Mouse (Mus musculus) CH12.LX (cell line): ENCODE measurements at regions not wholly inside any gene's neighbourhood (a gene's known extent, or its start where the extent isn't known, plus 50 kb on each side); places are given as distances from the start of the nearest gene placed in this dataset.

Source experiments
- DNase-seq: peaks from one replicate; pipeline ENCODE4 v3.0.0-alpha.2; 2013; ENCODE audit errors: extremely low read depth
- H3K27ac ChIP-seq: 2 replicates; pipeline ENCODE4 v1.5.1; 2012; ENCODE audit warnings: low read depth, mild to moderate bottlenecking, control low read depth, moderate library complexity; ENCODE audit not compliant: insufficient read depth
- H3K27me3 ChIP-seq: replicated peaks from 2 replicates; pipeline ENCODE3; 2012; ENCODE audit warnings: inconsistent platforms
- H3K36me3 ChIP-seq, 2 experiments: replicated peaks in 1 of 2; 2 replicates each; pipeline versions ENCODE3 to v1.6.1; 2012; ENCODE audit warnings: inconsistent platforms in 1 of 2, low read length in 1 of 2, mild to moderate bottlenecking in 1 of 2, mixed read lengths in 1 of 2, moderate library complexity in 1 of 2; ENCODE audit not compliant: control insufficient read depth in 1 of 2, insufficient read depth in 1 of 2
- H3K4me1 ChIP-seq, 2 experiments: 2 replicates each; pipeline ENCODE4 v1.6.1; 2012; ENCODE audit warnings: inconsistent platforms in 1 of 2, moderate library complexity in 1 of 2; ENCODE audit not compliant: insufficient read depth in 2 of 2, control insufficient read depth in 1 of 2
- H3K4me2 ChIP-seq: 2 replicates; pipeline ENCODE4 v1.6.1; 2012; ENCODE audit warnings: low read depth, mild to moderate bottlenecking, control low read depth; ENCODE audit not compliant: poor library complexity, insufficient read depth, severe bottlenecking
- H3K4me3 ChIP-seq, 3 experiments: fragments of 150-350 bp in 1 of 3; sonication (generic) in 1 of 3; replicated peaks in 1 of 3; 2 replicates each; pipeline versions ENCODE3 to v1.5.1; 2011 to 2012; ENCODE audit warnings: low read depth in 2 of 3, low read length in 2 of 3, mild to moderate bottlenecking in 2 of 3, moderate library complexity in 2 of 3, control low read depth in 1 of 3, improper control_type of control experiment in 1 of 3, inconsistent platforms in 1 of 3, mixed read lengths in 1 of 3; ENCODE audit not compliant: poor library complexity in 1 of 3
- H3K79me2 ChIP-seq: replicated peaks from 2 replicates; pipeline ENCODE4 v1.6.1; 2012; ENCODE audit warnings: mild to moderate bottlenecking, moderate library complexity; ENCODE audit not compliant: control insufficient read depth, poor library complexity, insufficient read depth, severe bottlenecking; ENCODE audit errors: extremely low read depth
- H3K9ac ChIP-seq: 2 replicates; pipeline ENCODE4 v1.6.1; 2012; ENCODE audit warnings: low read depth, mild to moderate bottlenecking, control low read depth, moderate library complexity; ENCODE audit not compliant: insufficient read depth
- H3K9me3 ChIP-seq: replicated peaks from 2 replicates; pipeline ENCODE3; 2012; ENCODE audit warnings: low read length, inconsistent platforms, mixed read lengths
- CHD2 ChIP-seq: IDR thresholded peaks from 2 replicates; pipeline ENCODE4 v1.6.1; 2011; ENCODE audit warnings: low read length, improper control_type of control experiment
- E2F4 ChIP-seq: IDR thresholded peaks from 2 replicates; pipeline ENCODE4 v1.6.1; 2011; ENCODE audit warnings: low read depth, low read length, improper control_type of control experiment; ENCODE audit not compliant: insufficient replicate concordance
- ETS1 ChIP-seq: conservative IDR thresholded peaks from 2 replicates; pipeline ENCODE4 v1.6.1; 2012; ENCODE audit warnings: low read depth, mild to moderate bottlenecking, inconsistent platforms, low read length, improper control_type of control experiment, moderate library complexity
- GABPA ChIP-seq: IDR thresholded peaks from 2 replicates; pipeline ENCODE4 v1.6.1; 2012; ENCODE audit warnings: low read depth, low read length, improper control_type of control experiment, inconsistent platforms; ENCODE audit not compliant: insufficient replicate concordance
- IRF4 ChIP-seq: IDR thresholded peaks from 2 replicates; pipeline ENCODE4 v1.6.1; 2014; ENCODE audit warnings: low read depth, mild to moderate bottlenecking, inconsistent platforms, low read length, improper control_type of control experiment
- JUN ChIP-seq: IDR thresholded peaks from 2 replicates; pipeline ENCODE4 v1.6.1; 2011; ENCODE audit warnings: low read depth, mild to moderate bottlenecking, low read length, improper control_type of control experiment, moderate library complexity; ENCODE audit not compliant: insufficient read depth
- JUND ChIP-seq: conservative IDR thresholded peaks from 2 replicates; pipeline ENCODE4 v1.6.1; 2011; ENCODE audit warnings: low read depth, low read length, improper control_type of control experiment
- KAT2A ChIP-seq: IDR thresholded peaks from 2 replicates; pipeline ENCODE4 v1.6.1; 2012; ENCODE audit warnings: low read length, improper control_type of control experiment, inconsistent platforms; ENCODE audit not compliant: insufficient replicate concordance
- MAFK ChIP-seq: IDR thresholded peaks from 2 replicates; pipeline ENCODE4 v1.6.1; 2011; ENCODE audit warnings: low read length, improper control_type of control experiment; ENCODE audit not compliant: insufficient replicate concordance
- MAZ ChIP-seq: IDR thresholded peaks from 2 replicates; pipeline ENCODE4 v1.6.1; 2012; ENCODE audit warnings: low read depth, mild to moderate bottlenecking, inconsistent platforms, low read length, improper control_type of control experiment, moderate library complexity
- MEF2A ChIP-seq: IDR thresholded peaks from 2 replicates; pipeline ENCODE4 v1.6.1; 2014; ENCODE audit warnings: low read depth, mild to moderate bottlenecking, inconsistent platforms, low read length, improper control_type of control experiment, borderline replicate concordance
- PAX5 ChIP-seq: IDR thresholded peaks from 2 replicates; pipeline ENCODE4 v1.6.1; 2012; ENCODE audit warnings: low read length, inconsistent platforms, mixed read lengths
- POLR2A ChIP-seq: IDR thresholded peaks from 2 replicates; pipeline ENCODE4 v1.6.1; 2011; ENCODE audit warnings: low read depth, mild to moderate bottlenecking, improper control_type of control experiment, low read length
- RAD21 ChIP-seq: IDR thresholded peaks from 2 replicates; pipeline ENCODE4 v1.6.1; 2011; ENCODE audit warnings: low read depth, mild to moderate bottlenecking, low read length, improper control_type of control experiment, moderate library complexity
- RCOR1 ChIP-seq: conservative IDR thresholded peaks from 2 replicates; pipeline ENCODE4 v1.6.1; 2012; ENCODE audit warnings: low read depth, mild to moderate bottlenecking, inconsistent platforms, low read length, improper control_type of control experiment
- TCF12 ChIP-seq: IDR thresholded peaks from 2 replicates; pipeline ENCODE4 v1.6.1; 2014; ENCODE audit warnings: low read depth, mild to moderate bottlenecking, inconsistent platforms, low read length, improper control_type of control experiment
- UBTF ChIP-seq: IDR thresholded peaks from 2 replicates; pipeline ENCODE4 v1.6.1; 2012; ENCODE audit warnings: low read depth, mild to moderate bottlenecking, inconsistent platforms, low read length, improper control_type of control experiment, moderate library complexity
- USF2 ChIP-seq: conservative IDR thresholded peaks from 2 replicates; pipeline ENCODE4 v1.6.1; 2011; ENCODE audit warnings: low read depth, low read length, improper control_type of control experiment
- ZKSCAN1 ChIP-seq: IDR thresholded peaks from 2 replicates; pipeline ENCODE4 v1.6.1; 2012; ENCODE audit warnings: low read depth, inconsistent platforms, low read length, improper control_type of control experiment, borderline replicate concordance
- ZMIZ1 ChIP-seq: IDR thresholded peaks from 2 replicates; pipeline ENCODE4 v1.6.1; 2012; ENCODE audit warnings: low read depth, mild to moderate bottlenecking, inconsistent platforms, low read length, improper control_type of control experiment
- ZNF384 ChIP-seq: IDR thresholded peaks from 2 replicates; pipeline ENCODE4 v1.6.1; 2012; ENCODE audit warnings: low read depth, low read length, improper control_type of control experiment, inconsistent platforms
- dilution Hi-C: fragments of 300-500 bp; cut with MboI; formaldehyde crosslinking; loops from 2 replicates; pipeline ENCODE4 v1.14.3; 2020; ENCODE audit warnings: low sequenced_read_pairs; ENCODE audit not compliant: extremely low pct_unique_long_range_greater_than_20kb, extremely low pct_ligation_motif_present
- in situ Hi-C: fragments of 300-500 bp; cut with MboI; formaldehyde crosslinking; loops from 3 replicates; pipeline ENCODE4 v1.14.3; 2019; ENCODE audit warnings: low sequenced_read_pairs, low pct_ligation_motif_present, low pct_unique_long_range_greater_than_20kb, mixed read lengths

GRCm38 (mm10) chr17:85845059-85845458 is 157.0 kb upstream of the Six2 start:
- Histone ChIP-seq H3K27ac (peak overlapping the region; percentile 6; the same call in 1 of the 2 replicates), H3K9ac (no peak overlapping the region), H3K36me3 (no peaks in the 10 kb centered on the region), H3K9me3 (peaks cover 10% of the 10 kb centered on the region), H3K79me2 (no peaks in the 10 kb centered on the region), H3K4me2 (no peak overlapping the region), H3K4me3 (no peak overlapping the region), H3K4me1 (peaks cover 12 to 30% of the 10 kb centered on the region in 2 experiments), H3K27me3 (no peaks in the 10 kb centered on the region)
- in situ Hi-C loops = no loop called here
- dilution Hi-C loops = no loop called here
- TF ChIP-seq JUND (no peak), TCF12 (0 out of 2 replicates have a peak, but pooled peaks have one; percentile 15), MEF2A (peak; percentile 49; the same call in 1 of the 2 replicates), KAT2A (no peak), ETS1 (peak; percentile 50), IRF4 (peak; percentile 50; the same call in 1 of the 2 replicates)
- DNase-seq = peak; percentile 50

GRCm38 (mm10) chr17:85844486-85844885 is 156.4 kb upstream of the Six2 start:
- no peaks in the 10 kb centered on the region for H3K79me2 ChIP-seq
- H3K9ac ChIP-seq = no peak overlapping the region
- H3K4me2 ChIP-seq = no peak overlapping the region
- peaks cover 12 to 31% of the 10 kb centered on the region in 2 experiments for H3K4me1 ChIP-seq
- dilution Hi-C loops = no loop called here
- no peak overlapping the region for H3K4me3 ChIP-seq
- no peaks in the 10 kb centered on the region for H3K36me3 ChIP-seq
- H3K9me3 ChIP-seq = peaks cover 10% of the 10 kb centered on the region
- TF ChIP-seq KAT2A = no peak
- no peak for TF ChIP-seq JUND
- no peak for TF ChIP-seq MEF2A
- TF ChIP-seq ZKSCAN1 = no peak
- TF ChIP-seq MAFK = no peak
- no peak for TF ChIP-seq RAD21
- TF ChIP-seq USF2 = no peak
- TF ChIP-seq POLR2A = no peak
- no peak for TF ChIP-seq CHD2
- TF ChIP-seq ZMIZ1 = no peak
- TF ChIP-seq UBTF = no peak
- no peak for TF ChIP-seq RCOR1
- no peak for TF ChIP-seq PAX5
- no peak for TF ChIP-seq MAZ
- no peak for TF ChIP-seq JUN
- TF ChIP-seq E2F4 = no peak
- TF ChIP-seq GABPA = no peak
- no peak for TF ChIP-seq ZNF384
- TF ChIP-seq, all 38 proteins: peak for 0
- Histone ChIP-seq H3K27ac (peak overlapping the region; percentile 6; the same call in 1 of the 2 replicates), H3K27me3 (no peaks in the 10 kb centered on the region)
- no peak for DNase-seq
- in situ Hi-C loops = no loop called here
